Mouse (Mus musculus) layer of hippocampus, postnatal 10 days (tissue): Measurements from ENCODE around the gene Abca15. TPM values are rescaled to one million over a fixed set of nuclear protein-coding genes. Genes with fewer than 3 reads are reported as not detected.
"Not testable (repeated sequence)": the region's sequence is repeated elsewhere in the genome, so short reads cannot be mapped to it uniquely, and the experiment has no call there.

Experiments used
- DNase-seq, 2 experiments: peaks; one replicate each; pipeline ENCODE4 v3.0.0; 2021; ENCODE audit warnings: low spot score in 2 of 2
- long read RNA-seq: library from polyadenylated mRNA; stranded (forward); transcript quantifications from one replicate; pipeline ENCODE4 v2.0.0, GENCODE M21; 2023
- total RNA-seq, 2 experiments: library from RNA; stranded (reverse); gene quantifications; 2 replicates each; pipeline ENCODE4 v1.2.3; 2021

Gene Abca15
- under 1 TPM in 1 of 2 experiments, not detected in 1; 0.25 TPM for total RNA-seq
- long read RNA-seq, result 0 reads

DNA sequence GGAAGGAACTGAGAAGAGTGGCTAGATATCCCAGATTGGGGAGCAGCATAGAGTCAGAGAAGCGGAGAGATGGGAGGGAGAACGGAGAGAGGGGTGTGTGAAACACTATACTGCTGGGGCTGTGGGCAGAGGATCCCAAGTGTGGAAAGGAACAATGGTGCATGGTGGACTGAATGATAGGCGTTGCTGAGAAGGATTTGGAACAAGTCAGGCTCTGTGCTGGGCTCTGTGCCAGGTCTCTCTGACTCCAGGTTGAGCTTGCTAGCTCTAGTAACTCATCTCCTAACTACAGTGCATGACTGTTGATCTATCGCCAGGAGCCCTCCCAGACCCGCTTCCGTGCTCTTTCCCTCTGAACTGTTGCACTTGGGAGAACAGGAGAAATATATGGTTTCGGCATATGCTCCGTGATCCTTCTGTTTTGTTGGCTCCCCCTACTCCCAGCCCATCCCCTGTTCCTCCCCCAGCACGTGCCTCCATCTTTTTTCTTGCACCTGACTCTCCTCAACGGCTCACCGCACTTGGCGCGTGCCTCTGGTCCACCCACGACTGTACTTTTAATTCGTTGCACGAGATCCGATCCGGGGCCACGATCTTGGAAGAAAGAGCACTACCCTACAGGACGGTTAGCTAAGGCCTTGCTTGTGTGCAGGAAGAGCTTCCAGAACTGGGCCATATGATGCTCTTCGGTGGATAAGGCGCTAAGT lies at the start of gene Abca15:
Gene Abca15, plus strand, starts transcription at position 584 of the 707 bp plus-strand sequence.
- DNase-seq, result peak; percentile 28 to 29

DNA sequence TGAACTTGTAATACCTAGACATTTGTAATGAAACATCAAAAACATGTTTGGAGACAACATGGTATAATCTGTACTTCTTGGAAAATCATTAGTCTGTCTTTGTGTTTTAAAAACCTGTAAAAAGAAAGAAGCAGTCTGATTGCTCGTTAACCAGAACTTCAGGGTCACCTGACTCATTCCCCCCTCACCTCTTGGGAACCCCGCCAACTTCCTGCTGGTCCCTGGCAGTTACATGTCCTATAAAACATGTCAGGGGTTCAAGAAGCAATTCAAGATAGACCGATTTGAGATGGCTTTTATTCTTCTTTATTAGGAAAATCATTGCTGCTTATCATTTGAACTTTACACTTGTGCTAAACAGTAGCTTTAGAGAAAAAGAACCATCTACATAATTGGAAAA lies 43.2 kb upstream of the Abca15 start:
- no peak for DNase-seq

DNA sequence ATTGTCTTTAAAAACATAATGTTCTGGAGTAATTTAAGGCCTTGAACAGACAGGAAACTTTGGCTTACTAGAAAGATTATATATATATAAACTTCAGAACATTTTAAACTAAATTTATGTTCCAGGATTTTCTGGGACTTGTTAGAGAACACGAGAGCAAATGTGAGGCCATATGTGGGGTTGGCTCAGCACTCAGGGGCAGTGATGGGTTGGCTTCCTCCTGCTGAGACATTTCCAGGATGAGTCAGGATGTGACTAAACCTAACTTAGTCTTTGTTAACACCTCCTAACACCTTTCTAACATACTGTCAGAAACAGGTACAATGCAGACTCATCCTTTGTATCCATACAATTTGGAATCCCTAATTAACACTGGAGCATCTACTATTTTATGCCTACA lies 12.4 kb upstream of the Abca15 start:
- DNase-seq, result peak in 1 of 2 experiments; percentile 5

GRCm38 (mm10) chr7:120322963-120323362 lies 5.5 kb upstream of the Abca15 start:
- DNase-seq, result no peak

GRCm38 (mm10) chr7:120325911-120326310 lies 2.6 kb upstream of the Abca15 start:
- not testable (repeated sequence) for DNase-seq

- peak; percentile 54 to 64 for DNase-seq
Observed at GRCm38 (mm10) chr7:120327220-120328073, 1.0 kb upstream of the Abca15 start.

GRCm38 (mm10) chr7:120361159-120361558 lies 32.7 kb downstream of the Abca15 start:
- no peak for DNase-seq

DNA sequence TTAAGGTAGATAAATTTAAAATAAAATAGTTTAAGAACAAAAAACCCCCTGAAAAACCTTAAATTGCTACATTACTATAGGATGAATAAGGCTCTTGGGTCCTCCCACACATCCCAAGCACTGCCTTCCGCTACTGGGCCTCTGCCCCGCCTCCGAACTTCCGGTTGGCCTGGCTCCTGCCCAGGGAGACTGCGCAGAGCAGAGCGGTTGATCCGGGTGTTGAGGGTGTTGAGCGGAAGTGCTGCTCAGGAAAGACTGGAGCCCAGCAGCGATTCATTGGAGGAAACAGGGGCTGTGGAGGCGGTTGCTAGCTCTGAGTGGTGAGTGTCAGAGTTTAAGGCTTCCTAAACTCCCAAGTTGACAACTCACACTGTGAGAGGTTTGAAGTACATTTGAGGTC lies 81.0 kb downstream of the Abca15 start, which contains the start of gene Abca16:
Gene Abca16, plus strand, starts transcription at position 201 of the 400 bp plus-strand sequence.
- DNase-seq, result no peak

DNA sequence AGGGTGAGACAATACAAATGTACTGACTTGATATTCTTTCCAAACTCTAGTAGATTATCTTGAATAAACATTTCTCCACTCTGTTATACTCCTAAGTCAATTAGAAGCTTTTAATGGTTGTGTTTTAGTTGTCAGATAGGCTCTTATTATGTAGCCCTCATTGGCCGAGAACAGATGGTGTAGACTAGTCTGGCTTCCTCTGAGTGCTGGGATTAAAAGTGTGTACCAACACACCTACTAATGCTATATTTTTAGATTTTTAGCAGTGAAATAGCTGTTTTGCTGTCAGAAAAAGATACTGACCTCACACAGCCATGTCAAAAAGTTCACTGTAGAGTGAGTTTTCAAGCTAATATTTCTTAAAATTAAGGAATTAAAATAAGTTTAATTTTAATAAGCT lies 83.9 kb downstream of the Abca15 start:
- DNase-seq, result no peak

DNA sequence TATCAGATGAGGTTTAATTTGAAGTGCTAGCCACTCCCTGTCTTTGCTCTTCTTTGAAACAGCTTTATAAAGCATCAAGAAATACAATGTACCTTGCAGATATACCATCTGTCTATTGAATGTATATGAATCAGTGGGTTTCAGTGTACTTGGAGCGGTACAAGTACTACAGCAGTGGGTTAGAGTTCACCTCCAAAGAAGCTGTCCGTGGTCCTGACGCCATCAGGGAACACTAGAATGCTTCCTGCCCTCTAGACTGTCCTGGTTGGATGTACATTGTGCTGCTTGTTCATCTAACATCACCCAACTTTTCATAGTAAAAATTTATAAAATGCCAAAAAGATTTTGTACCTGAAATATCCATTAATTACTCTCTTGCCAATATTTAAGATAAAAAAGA lies 98.2 kb downstream of the Abca15 start:
- DNase-seq, result no peak

- no peak for DNase-seq
Observed at GRCm38 (mm10) chr7:120431464-120431863, 103.0 kb downstream of the Abca15 start.

Other genes with a start within 250 kb of the Abca15 start
- under 1 TPM; 0.37 to 0.42 TPM for gene Dnah3, start 233.4 kb upstream of the Abca15 start, total RNA-seq
- gene Tmem159, start 226.3 kb upstream of the Abca15 start, total RNA-seq, result 10 to 100 TPM; 16.8 to 17.4 TPM
- gene Zp2, start 183.4 kb upstream of the Abca15 start, total RNA-seq, result under 1 TPM; 0.36 to 0.73 TPM
- gene Anks4b, start 154.8 kb upstream of the Abca15 start, total RNA-seq, result under 1 TPM; 0.40 to 0.82 TPM
- 100 to 1,000 TPM; 629 to 700 TPM for gene Crym, start 126.6 kb upstream of the Abca15 start, total RNA-seq
- not detected for gene Abca14, start 124.7 kb upstream of the Abca15 start, total RNA-seq
- gene Abca16, start 81.0 kb downstream of the Abca15 start, total RNA-seq, result not detected